Comparison of ENCODE assay signal across 14 mouse cellular contexts in genomic region chr7:112528059-112528458, GRCm38 (mm10).
DNase-seq lines count a peak whose midpoint lies in the region; ATAC-seq lines count a peak whose summit lies in the region.
"Had no signal": no experiment of that assay in that cellular context is flagged by ENCODE, and none has a peak within 500 bp of the region (broad histone marks: within the 10 kb centered on the region; RNA-seq: fewer than 3 reads in every experiment).

No protein-coding gene starts in this region.

- no peak overlapping the region for H3K4me3 ChIP-seq in kidney, embryonic 14.5 days (ENCODE audit: low read length)
- H3K4me3 ChIP-seq in midbrain, embryonic 10.5 days: no peak overlapping the region
- H3K4me3 ChIP-seq in midbrain, embryonic 15.5 days: no peak overlapping the region
- H3K4me3 ChIP-seq in limb, embryonic 10.5 days: no peak overlapping the region
- H3K4me3 ChIP-seq: hindbrain, embryonic 12.5 days; left cerebral cortex, adult 2 months; liver, embryonic 13.5 days had no signal

- no peak for DNase-seq in kidney, postnatal 36 days
- no peak for DNase-seq in midbrain, embryonic 10.5 days (ENCODE audit: low spot score)
- DNase-seq in limb, embryonic 10.5 days (ENCODE audit: low spot score): no peak
- no peak for DNase-seq in retina, postnatal 1 day
- no peak for DNase-seq in right cerebral cortex, postnatal 10 days (ENCODE audit: low spot score in 2 of 2)
- DNase-seq: cerebellum, adult 9-11 months; gastrocnemius, postnatal 14 days; liver, embryonic 13.5 days; right cerebral cortex, postnatal 14 days had no signal

- H3K36me3 ChIP-seq in kidney, embryonic 14.5 days (ENCODE audit: control insufficient read depth, insufficient read depth, low read length): no peaks in the 10 kb centered on the region
- H3K36me3 ChIP-seq in midbrain, embryonic 10.5 days: no peaks in the 10 kb centered on the region
- H3K36me3 ChIP-seq in midbrain, embryonic 15.5 days (replicated peaks): no peaks in the 10 kb centered on the region
- H3K36me3 ChIP-seq in limb, embryonic 10.5 days: no peaks in the 10 kb centered on the region
- H3K36me3 ChIP-seq: hindbrain, embryonic 12.5 days; liver, embryonic 13.5 days had no signal

- H3K4me1 ChIP-seq in kidney, embryonic 14.5 days (ENCODE audit: control insufficient read depth, insufficient read depth, low read length): peaks cover 12% of the 10 kb centered on the region
- H3K4me1 ChIP-seq in midbrain, embryonic 10.5 days: peaks cover 15% of the 10 kb centered on the region
- 0 out of 2 replicates have a peak, but pooled peaks cover 4% of the 10 kb centered on the region for H3K4me1 ChIP-seq in midbrain, embryonic 15.5 days
- H3K4me1 ChIP-seq in limb, embryonic 10.5 days: peaks cover 24% of the 10 kb centered on the region

- peak overlapping the region; percentile 62; the same call in 1 of the 2 replicates for H3K27ac ChIP-seq in kidney, embryonic 14.5 days (ENCODE audit: low read depth, low read length)
- H3K27ac ChIP-seq in midbrain, embryonic 10.5 days (replicated peaks): 0 out of 2 replicates have a peak overlapping the region, but pooled peaks have one; percentile 17
- H3K27ac ChIP-seq in midbrain, embryonic 15.5 days: no peak overlapping the region
- peak overlapping the region; percentile 42; the same call in 1 of the 2 replicates for H3K27ac ChIP-seq in limb, embryonic 10.5 days
- H3K27ac ChIP-seq: hindbrain, embryonic 12.5 days; left cerebral cortex, adult 2 months; liver, embryonic 13.5 days; macrophage had no signal

- H3K4me2 ChIP-seq in kidney, embryonic 14.5 days (replicated peaks; ENCODE audit: low read depth, low read length): no peak overlapping the region
- no peak overlapping the region for H3K4me2 ChIP-seq in midbrain, embryonic 15.5 days
- H3K4me2 ChIP-seq: hindbrain, embryonic 12.5 days; liver, embryonic 13.5 days had no signal

- H3K9me3 ChIP-seq in kidney, embryonic 14.5 days (ENCODE audit: control insufficient read depth, low read length): no peaks in the 10 kb centered on the region
- H3K9me3 ChIP-seq in midbrain, embryonic 10.5 days (replicated peaks): no peaks in the 10 kb centered on the region
- no peaks in the 10 kb centered on the region for H3K9me3 ChIP-seq in midbrain, embryonic 15.5 days
- no peaks in the 10 kb centered on the region for H3K9me3 ChIP-seq in limb, embryonic 10.5 days (replicated peaks)
- H3K9me3 ChIP-seq: hindbrain, embryonic 12.5 days; liver, embryonic 13.5 days had no signal

- H3K27me3 ChIP-seq in kidney, embryonic 14.5 days (ENCODE audit: control insufficient read depth, insufficient read depth, low read length): no peaks in the 10 kb centered on the region
- no peaks in the 10 kb centered on the region for H3K27me3 ChIP-seq in midbrain, embryonic 10.5 days (ENCODE audit: low read depth, poor library complexity, severe bottlenecking)
- no peaks in the 10 kb centered on the region for H3K27me3 ChIP-seq in midbrain, embryonic 15.5 days (replicated peaks)
- H3K27me3 ChIP-seq in limb, embryonic 10.5 days (ENCODE audit: low read depth, poor library complexity, severe bottlenecking): no peaks in the 10 kb centered on the region
- H3K27me3 ChIP-seq: hindbrain, embryonic 12.5 days; liver, embryonic 13.5 days had no signal

- no peak overlapping the region for H3K9ac ChIP-seq in kidney, embryonic 14.5 days (ENCODE audit: low read depth, low read length)
- no peak overlapping the region for H3K9ac ChIP-seq in midbrain, embryonic 15.5 days
- H3K9ac ChIP-seq: hindbrain, embryonic 12.5 days; liver, embryonic 13.5 days had no signal

- no peak for ATAC-seq in kidney, embryonic 14.5 days (ENCODE audit: low FRiP score, low TSS enrichment)
- no peak; the same call in 1 of the 2 replicates for ATAC-seq in midbrain, embryonic 15.5 days (replicated peaks)

- 76% methylated on average over 1 of the region's 1 CpGs for WGBS in kidney, embryonic 14.5 days
- WGBS in midbrain, embryonic 10.5 days: 90% methylated on average over 1 of the region's 1 CpGs
- 98% methylated on average over 1 of the region's 1 CpGs for WGBS in midbrain, embryonic 15.5 days
- WGBS in limb, embryonic 10.5 days: 83% methylated on average over 1 of the region's 1 CpGs
